Mouse (Mus musculus) midbrain, embryonic 13.5 days (tissue): ENCODE measurements around the gene Ghrhr. TPM values are rescaled to one million over a fixed set of nuclear protein-coding genes. Genes with fewer than 3 reads are reported as not detected.

Experiments
- ATAC-seq: fragments of 200-750 bp; cut with Nextera tagmentation; 2 replicates; pipeline ENCODE4 v1.8.0; 2017; ENCODE audit warnings: mild to moderate bottlenecking, moderate TSS enrichment, moderate library complexity
- H3K27ac ChIP-seq: fragments of 300-500 bp; sonication (generic); 2 replicates; pipeline ENCODE4 v1.5.1; 2015; ENCODE audit warnings: inconsistent platforms, mild to moderate bottlenecking, moderate library complexity
- H3K27me3 ChIP-seq: fragments of 300-500 bp; sonication (generic); 2 replicates; pipeline ENCODE4 v1.6.1; 2015; ENCODE audit warnings: mild to moderate bottlenecking, inconsistent platforms
- H3K36me3 ChIP-seq: fragments of 300-500 bp; sonication (generic); 2 replicates; pipeline ENCODE4 v1.6.1; 2015; ENCODE audit warnings: mild to moderate bottlenecking, inconsistent platforms
- H3K4me1 ChIP-seq: fragments of 300-500 bp; sonication (generic); replicated peaks from 2 replicates; pipeline ENCODE4 v1.6.1; 2015; ENCODE audit warnings: inconsistent platforms
- H3K4me2 ChIP-seq: fragments of 300-500 bp; sonication (generic); replicated peaks from 2 replicates; pipeline ENCODE4 v1.6.1; 2015; ENCODE audit warnings: moderate library complexity, mild to moderate bottlenecking, inconsistent platforms
- H3K4me3 ChIP-seq: fragments of 300-500 bp; sonication (generic); replicated peaks from 2 replicates; pipeline ENCODE4 v1.5.1; 2015; ENCODE audit warnings: mild to moderate bottlenecking, inconsistent platforms
- H3K9ac ChIP-seq: fragments of 300-500 bp; sonication (generic); replicated peaks from 2 replicates; pipeline ENCODE4 v1.6.1; 2015; ENCODE audit warnings: mild to moderate bottlenecking, inconsistent platforms
- H3K9me3 ChIP-seq: fragments of 300-500 bp; sonication (generic); 2 replicates; pipeline ENCODE4 v1.6.1; 2016; ENCODE audit warnings: mild to moderate bottlenecking, inconsistent platforms
- WGBS: fragments of 180-500 bp; shearing (Covaris S2); methylation state at CpG from one replicate; pipeline ENCODE4 v1.1.7; 2015; 5-methylcytosine and 5-hydroxymethylcytosine counted together
- polyA plus RNA-seq: library from polyadenylated mRNA; unstranded; fragments of >200 nt; fragmentation: Nextera tagmentation; extraction: Ambion mirVana; gene quantifications from 2 replicates; pipeline ENCODE4 v1.2.1, GENCODE M21; 2015

Gene Ghrhr
- polyA plus RNA-seq, 1 experiment from 2014 or later = not detected

DNA sequence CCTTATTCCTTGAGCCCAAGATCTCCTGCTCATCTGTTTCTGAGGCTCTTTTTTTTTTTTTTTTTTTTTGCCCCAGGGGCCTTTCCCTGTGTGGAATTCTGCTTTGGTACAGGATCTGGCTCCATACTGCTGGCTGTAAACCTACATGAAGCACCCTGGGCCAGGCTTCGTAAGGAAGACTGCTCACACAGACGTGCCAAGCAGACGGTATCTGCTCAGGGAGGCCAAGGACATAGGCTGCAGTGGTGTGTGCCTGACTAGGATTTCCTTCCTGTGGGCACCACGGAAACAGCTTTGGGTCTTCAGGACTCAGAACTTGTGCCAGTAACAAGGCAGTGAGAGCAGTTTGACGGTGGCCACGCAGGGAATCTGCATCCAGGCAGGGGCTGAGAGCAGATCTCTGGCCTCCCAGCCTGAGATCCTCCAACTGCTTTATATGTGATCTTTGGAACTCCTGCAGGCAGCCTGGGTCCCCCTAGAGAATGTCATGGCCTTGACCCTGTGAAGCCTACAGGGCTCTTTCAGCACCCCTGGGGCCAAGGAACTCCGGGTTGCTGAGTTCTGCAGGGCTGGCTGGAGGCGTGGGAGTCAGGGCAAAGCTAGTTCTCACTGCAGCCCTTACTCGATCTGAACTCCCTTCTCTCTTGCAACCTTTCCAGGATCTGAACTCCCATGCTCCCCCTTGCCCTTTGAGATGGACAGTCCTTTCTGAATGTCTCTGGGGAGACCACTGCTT lies 26.1 kb downstream of the Ghrhr start:
- Histone ChIP-seq H3K9me3 (no peaks in the 10 kb centered on the region), H3K4me3 (no peak overlapping the region), H3K4me1 (peaks cover 12% of the 10 kb centered on the region; the same call in 1 of the 2 replicates), H3K4me2 (no peak overlapping the region), H3K27me3 (no peaks in the 10 kb centered on the region), H3K36me3 (no peaks in the 10 kb centered on the region), H3K9ac (no peak overlapping the region), H3K27ac (no peak overlapping the region)
- ATAC-seq = no peak
- WGBS = 75% methylated on average over 9 of the region's 9 CpGs

DNA sequence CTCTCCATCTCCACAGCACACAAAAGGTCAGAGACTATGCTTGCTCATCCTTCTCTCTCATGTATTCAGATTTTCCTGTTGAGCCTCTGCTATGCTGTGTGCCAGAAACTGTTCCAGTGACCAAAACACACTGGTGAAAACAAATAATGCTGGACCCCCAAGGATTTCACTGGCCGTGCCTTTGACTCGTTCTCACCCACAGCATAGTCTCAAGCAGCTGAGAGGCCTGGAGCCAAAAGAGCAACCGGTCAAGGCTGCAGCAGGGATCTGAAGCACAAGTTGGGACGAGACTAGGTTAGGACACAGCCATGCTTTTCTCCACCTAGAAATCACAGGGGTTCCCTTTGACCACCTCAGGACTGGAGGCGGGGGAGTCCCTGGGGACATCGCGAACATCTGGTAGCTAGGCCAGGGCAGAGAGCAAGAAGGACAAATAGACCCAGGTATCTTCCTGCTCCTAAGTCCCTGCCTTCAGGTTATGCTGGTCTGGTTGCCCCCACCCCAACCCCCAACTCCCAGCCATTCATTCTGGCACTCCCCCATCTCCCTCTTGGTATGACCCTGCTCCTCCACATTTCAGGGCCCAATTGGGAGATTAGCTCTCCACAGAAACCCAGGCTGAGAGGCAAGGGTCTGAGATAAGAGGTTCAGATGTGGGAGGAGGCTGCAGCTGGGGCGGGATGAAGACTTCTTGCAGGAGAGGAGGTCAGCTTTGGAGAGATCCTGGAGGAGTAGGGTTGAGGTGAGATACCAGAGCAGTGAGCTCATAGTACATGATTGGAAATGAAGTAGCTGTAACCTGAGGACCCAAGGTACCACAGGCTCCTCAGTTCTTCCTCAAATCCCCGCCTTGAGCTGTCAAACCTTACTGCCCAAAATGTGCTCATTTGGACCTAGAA lies 27.6 kb downstream of the Ghrhr start:
- ATAC-seq = no peak
- Histone ChIP-seq H3K9me3 (no peaks in the 10 kb centered on the region), H3K4me3 (no peak overlapping the region), H3K4me1 (peaks cover 12% of the 10 kb centered on the region; the same call in 1 of the 2 replicates), H3K27ac (no peak overlapping the region), H3K36me3 (no peaks in the 10 kb centered on the region), H3K27me3 (no peaks in the 10 kb centered on the region), H3K9ac (no peak overlapping the region), H3K4me2 (no peak overlapping the region)
- WGBS = 80% methylated on average over 9 of the region's 9 CpGs

DNA sequence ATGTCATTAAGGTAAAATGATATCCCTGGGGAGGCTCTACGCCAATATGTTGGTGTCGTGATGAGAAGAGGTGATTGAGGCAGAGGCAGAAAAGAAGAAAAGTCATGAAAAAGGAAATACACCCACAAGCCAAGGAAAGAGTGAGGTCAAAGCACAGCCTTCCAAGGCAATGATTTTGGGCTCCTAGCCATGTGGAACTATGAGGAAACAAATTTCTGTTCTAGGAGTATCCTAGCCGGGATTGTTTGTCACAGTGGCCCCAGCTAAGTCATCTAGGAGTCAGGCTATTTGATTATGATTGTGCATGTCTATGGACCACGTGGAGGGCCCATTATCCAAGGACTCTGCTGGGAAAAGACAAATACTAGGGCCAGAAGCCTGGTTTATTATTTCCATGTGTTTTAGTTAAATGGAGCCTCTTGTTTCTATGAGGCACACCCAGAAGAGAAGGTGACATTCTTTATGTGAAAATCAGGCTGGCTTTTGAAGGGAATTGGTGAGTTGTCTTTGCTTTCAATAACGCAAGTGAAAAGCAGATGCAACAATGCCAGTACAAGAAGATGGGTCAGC lies 28.4 kb downstream of the Ghrhr start:
- no peak for ATAC-seq
- H3K9ac ChIP-seq = no peak overlapping the region

DNA sequence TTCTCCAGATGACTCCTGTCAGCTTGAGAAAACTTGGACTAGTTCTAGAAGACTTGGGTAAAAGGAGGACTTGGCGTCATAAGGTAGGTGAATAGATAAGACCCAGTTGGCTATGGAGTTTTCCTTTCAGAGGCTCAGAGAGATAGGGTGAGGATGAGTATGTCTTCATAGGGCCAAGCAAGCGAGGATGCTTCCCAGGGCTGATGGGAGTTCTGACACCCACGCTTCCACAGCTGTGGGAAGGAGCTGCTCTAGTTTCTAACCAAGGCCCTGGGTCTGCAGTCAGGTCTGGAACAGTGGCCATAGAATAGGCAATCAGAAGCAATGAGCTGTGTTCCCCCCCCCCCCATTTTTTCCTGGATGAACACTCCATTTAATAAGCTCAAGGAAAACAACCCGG lies 31.2 kb downstream of the Ghrhr start:
- Histone ChIP-seq H3K27ac (no peak overlapping the region), H3K9ac (no peak overlapping the region), H3K4me1 (peaks cover 8% of the 10 kb centered on the region; the same call in 1 of the 2 replicates), H3K9me3 (no peaks in the 10 kb centered on the region), H3K4me3 (no peak overlapping the region), H3K27me3 (no peaks in the 10 kb centered on the region), H3K4me2 (no peak overlapping the region), H3K36me3 (no peaks in the 10 kb centered on the region)
- no peak for ATAC-seq
- 91% methylated on average over 4 of the region's 4 CpGs for WGBS

More for the DNA sequence above, 28.4 kb downstream of the Ghrhr start:
- Histone ChIP-seq H3K9me3 (no peaks in the 10 kb centered on the region), H3K27me3 (no peaks in the 10 kb centered on the region), H3K27ac (no peak overlapping the region), H3K4me2 (no peak overlapping the region), H3K4me3 (no peak overlapping the region), H3K4me1 (peaks cover 5% of the 10 kb centered on the region; the same call in 1 of the 2 replicates), H3K36me3 (no peaks in the 10 kb centered on the region)
- 84% methylated on average over 5 of the region's 5 CpGs for WGBS

DNA sequence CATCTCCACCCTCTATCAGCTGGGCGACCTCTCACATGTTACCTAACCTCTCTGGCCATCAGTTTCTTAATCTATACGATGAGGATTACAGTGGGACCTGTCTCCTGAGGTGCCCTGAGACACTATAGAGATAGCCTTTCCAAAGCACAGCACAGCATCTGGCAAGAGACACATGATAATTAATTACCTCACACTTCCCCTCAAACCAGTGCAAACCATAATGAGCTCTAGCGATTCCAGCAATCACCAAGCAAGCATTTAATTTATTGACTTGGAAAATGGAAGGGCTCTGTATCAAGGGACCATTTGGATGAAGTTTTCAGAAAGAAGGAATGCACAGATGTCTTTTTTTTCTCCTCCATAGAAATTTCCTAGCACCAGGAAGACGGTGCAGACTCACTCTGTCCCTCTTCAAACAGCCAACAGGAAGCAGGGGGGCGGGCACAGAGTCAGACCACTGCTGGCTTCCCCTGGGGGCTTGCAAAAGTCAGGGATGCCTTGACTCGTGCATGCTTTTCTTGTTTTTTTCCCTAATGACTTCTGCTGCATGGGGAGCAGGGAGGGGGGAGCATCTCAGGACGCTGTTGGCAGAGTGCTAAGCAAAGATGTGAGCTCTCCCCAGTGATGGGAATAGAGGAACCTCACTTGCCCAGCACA lies 34.2 kb downstream of the Ghrhr start:
- no peak overlapping the region for H3K9ac ChIP-seq

DNA sequence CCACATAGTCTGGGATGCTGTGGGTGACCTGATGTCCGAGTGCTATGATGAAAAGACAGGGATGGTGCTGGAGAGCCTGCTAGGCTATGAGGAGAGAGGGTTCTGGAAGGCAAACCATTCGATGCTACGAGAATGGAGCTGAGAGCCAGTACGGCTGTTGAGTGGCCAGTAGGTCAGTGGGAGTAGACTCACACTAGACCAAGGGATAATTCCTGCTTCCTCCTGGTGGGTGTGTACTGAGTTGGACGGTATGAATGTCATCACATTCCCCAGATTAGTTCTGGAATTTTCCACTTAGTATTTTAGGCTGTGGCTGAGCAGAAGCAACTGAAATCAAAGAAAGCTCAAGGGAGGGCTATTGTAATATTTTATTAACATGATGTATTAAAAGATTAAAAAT lies 34.9 kb downstream of the Ghrhr start:
- Histone ChIP-seq H3K4me2 (no peak overlapping the region), H3K27me3 (no peaks in the 10 kb centered on the region), H3K9me3 (no peaks in the 10 kb centered on the region), H3K4me3 (no peak overlapping the region), H3K36me3 (no peaks in the 10 kb centered on the region), H3K27ac (no peak overlapping the region), H3K9ac (no peak overlapping the region), H3K4me1 (peaks cover 14% of the 10 kb centered on the region; the same call in 1 of the 2 replicates)
- 86% methylated on average over 5 of the region's 5 CpGs for WGBS
- ATAC-seq = no peak

More for the DNA sequence above, 34.2 kb downstream of the Ghrhr start:
- no peak overlapping the region for H3K4me2 ChIP-seq
- H3K9me3 ChIP-seq = no peaks in the 10 kb centered on the region
- H3K27me3 ChIP-seq = no peaks in the 10 kb centered on the region
- ATAC-seq = 0 out of 2 replicates have a peak, but pooled peaks have one; percentile 17
- H3K36me3 ChIP-seq = no peaks in the 10 kb centered on the region
- no peak overlapping the region for H3K4me3 ChIP-seq
- WGBS = 60% methylated on average over 7 of the region's 7 CpGs
- peaks cover 8% of the 10 kb centered on the region; the same call in 1 of the 2 replicates for H3K4me1 ChIP-seq
- H3K27ac ChIP-seq = no peak overlapping the region

DNA sequence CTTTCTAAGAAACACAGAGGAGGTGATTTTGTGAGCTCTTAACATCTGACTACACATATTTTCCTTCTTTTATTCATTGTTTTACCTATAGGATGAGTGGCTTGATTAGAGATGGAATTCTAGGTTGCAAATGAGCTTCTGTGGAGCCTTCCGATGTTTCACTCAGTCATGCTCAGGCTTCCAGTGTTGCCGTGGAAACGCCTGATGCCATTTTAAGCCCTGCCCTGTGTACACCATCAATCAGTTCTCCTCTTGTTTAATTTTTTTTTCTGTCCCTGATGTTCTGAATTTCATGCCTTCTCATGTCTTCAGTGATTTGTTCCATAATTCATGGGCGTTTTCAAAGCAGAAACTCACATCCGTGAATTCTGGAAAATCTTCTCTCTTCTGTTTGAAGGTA lies 40.1 kb downstream of the Ghrhr start:
- Histone ChIP-seq H3K4me2 (no peak overlapping the region), H3K36me3 (no peaks in the 10 kb centered on the region), H3K4me1 (peaks cover 26% of the 10 kb centered on the region), H3K9me3 (no peaks in the 10 kb centered on the region), H3K27ac (no peak overlapping the region), H3K4me3 (no peak overlapping the region), H3K9ac (no peak overlapping the region), H3K27me3 (peaks cover 5% of the 10 kb centered on the region; the same call in 1 of the 2 replicates)
- peak; percentile 59; the same call in 1 of the 2 replicates for ATAC-seq
- WGBS = 42% methylated on average over 5 of the region's 5 CpGs

DNA sequence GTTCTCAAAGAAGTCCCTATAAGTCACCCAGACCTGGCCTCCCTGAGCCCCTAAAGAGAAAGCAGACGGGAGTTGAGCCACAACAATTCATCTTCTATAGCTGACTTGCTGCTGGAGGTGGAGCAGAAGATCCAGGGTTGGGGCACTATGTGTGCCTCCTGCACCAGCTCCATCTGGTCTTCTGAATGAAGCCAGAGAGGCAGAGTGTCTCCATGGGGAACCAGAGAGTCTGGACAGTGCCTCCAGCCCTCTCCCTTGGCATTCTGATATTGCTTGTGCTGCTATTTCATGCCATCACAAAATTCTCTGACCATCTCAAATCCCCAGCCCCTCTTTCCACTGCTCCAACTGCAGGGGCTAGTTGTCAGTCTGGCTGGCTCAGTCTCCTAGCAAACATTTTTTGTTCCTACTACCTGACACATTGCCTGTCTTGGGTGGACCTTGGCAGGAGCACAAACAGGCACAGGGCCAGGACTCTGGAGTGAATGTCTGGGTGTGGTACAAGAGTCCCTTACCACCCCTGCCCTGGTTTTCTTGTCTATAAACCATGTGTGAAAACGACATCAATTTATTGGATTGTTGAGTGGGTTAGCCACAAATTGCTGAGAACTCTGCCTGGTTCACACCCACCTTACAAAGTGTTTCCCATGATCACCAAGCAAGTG lies 42.8 kb downstream of the Ghrhr start:
- no peak overlapping the region for H3K27ac ChIP-seq
- H3K9me3 ChIP-seq = no peaks in the 10 kb centered on the region
- H3K36me3 ChIP-seq = no peaks in the 10 kb centered on the region
- WGBS = 63% methylated on average over 2 of the region's 2 CpGs
- no peak overlapping the region for H3K9ac ChIP-seq
- H3K4me2 ChIP-seq = no peak overlapping the region
- H3K27me3 ChIP-seq = peaks cover 7% of the 10 kb centered on the region; the same call in 1 of the 2 replicates
- peaks cover 31% of the 10 kb centered on the region for H3K4me1 ChIP-seq
- no peak overlapping the region for H3K4me3 ChIP-seq
- no peak for ATAC-seq

DNA sequence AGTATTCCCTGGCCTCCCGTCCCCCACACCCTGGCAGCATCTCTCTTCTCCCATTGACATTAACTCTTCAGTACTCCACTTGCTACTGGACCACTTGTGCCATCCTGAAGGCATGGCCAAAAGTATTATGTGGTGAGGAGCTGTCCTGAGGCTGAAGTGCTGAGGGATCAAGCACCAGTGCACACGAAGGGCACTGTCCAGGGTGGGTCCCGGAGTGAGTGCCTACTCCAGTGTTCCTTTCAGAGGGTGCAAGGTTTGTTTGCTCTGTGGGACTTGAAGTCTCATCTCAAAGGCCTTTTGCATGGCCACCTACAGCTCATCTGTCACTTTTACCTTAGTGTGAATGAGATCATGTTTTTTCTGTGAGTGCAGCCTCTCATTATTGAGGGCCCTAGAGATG lies 44.3 kb downstream of the Ghrhr start:
- Histone ChIP-seq H3K36me3 (no peaks in the 10 kb centered on the region), H3K27me3 (peaks cover 7% of the 10 kb centered on the region; the same call in 1 of the 2 replicates), H3K27ac (peak overlapping the region; percentile 76), H3K9me3 (no peaks in the 10 kb centered on the region), H3K4me3 (no peak overlapping the region), H3K4me2 (no peak overlapping the region), H3K4me1 (peaks cover 31% of the 10 kb centered on the region), H3K9ac (no peak overlapping the region)
- 84% methylated on average over 3 of the region's 3 CpGs for WGBS
- 0 out of 2 replicates have a peak, but pooled peaks have one; percentile 16 for ATAC-seq

DNA sequence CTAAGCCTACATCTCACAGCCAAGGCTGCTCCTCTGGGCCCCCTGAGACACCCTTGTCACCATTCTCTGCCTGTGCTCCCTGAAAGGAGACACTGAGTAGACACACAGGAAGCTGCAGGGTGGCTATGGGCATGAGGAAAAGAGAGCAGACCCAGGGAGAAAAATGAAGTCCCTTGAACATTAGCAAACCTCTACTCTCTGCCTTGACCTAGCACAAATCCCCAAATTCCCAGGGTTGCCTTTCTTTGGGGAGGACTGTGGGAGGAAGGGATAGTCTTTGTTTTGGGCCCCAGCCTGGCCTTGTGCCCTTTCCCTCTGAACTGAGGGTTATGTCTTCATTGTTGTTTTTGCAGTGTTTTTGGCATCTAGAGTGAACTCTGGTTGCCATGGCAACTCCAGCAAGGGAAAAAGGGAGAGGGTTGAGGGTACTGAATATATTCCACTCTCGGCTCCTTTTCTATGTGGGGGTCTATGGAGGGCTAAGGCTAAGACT lies 44.8 kb downstream of the Ghrhr start:
- peaks cover 7% of the 10 kb centered on the region; the same call in 1 of the 2 replicates for H3K27me3 ChIP-seq
- peak overlapping the region; percentile 76 for H3K27ac ChIP-seq
- no peaks in the 10 kb centered on the region for H3K36me3 ChIP-seq
- peak; percentile 80 for ATAC-seq
- H3K9me3 ChIP-seq = no peaks in the 10 kb centered on the region
- no peak overlapping the region for H3K4me2 ChIP-seq
- WGBS = 6% methylated on average over 1 of the region's 1 CpGs
- H3K9ac ChIP-seq = no peak overlapping the region
- no peak overlapping the region for H3K4me3 ChIP-seq
- H3K4me1 ChIP-seq = peaks cover 26% of the 10 kb centered on the region

DNA sequence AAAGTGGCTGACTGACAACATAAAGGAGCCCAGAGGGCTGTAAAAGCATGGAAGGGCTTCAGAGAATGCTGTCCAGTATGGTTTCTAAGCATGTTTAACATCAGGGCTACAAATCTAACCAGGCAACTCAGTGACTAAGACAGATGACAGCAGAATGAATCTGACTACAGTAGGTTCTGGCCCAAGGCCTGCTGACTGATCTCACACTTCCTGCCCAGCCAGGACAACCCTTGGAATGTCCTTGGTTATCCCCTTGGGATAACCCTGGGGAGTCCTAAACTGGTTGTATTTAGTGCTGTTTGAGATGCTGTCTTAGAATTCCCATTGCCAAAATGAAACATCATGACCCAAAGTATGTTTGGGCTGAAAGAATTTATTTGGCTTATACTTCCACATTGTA lies 56.0 kb downstream of the Ghrhr start:
- no peak for ATAC-seq
- Histone ChIP-seq H3K9me3 (no peaks in the 10 kb centered on the region), H3K27ac (no peak overlapping the region), H3K9ac (no peak overlapping the region), H3K4me1 (peaks cover 31% of the 10 kb centered on the region), H3K27me3 (no peaks in the 10 kb centered on the region), H3K4me2 (no peak overlapping the region), H3K4me3 (no peak overlapping the region), H3K36me3 (no peaks in the 10 kb centered on the region)
